Mouse (Mus musculus) granulocyte monocyte progenitor cell, adult 5-6 weeks (primary cell): ENCODE data around the gene Ptcd2. TPM values are rescaled to one million over a fixed set of nuclear protein-coding genes. Genes with fewer than 3 reads are reported as not detected.

Experiments used
- ATAC-seq: replicated peaks from 2 replicates; pipeline ENCODE4 v1.8.0; 2016; ENCODE audit warnings: mild to moderate bottlenecking, moderate TSS enrichment, inconsistent platforms; ENCODE audit not compliant: poor library complexity, severe bottlenecking
- total RNA-seq, 2 experiments: library from RNA; stranded (forward) in 1 of 2; stranded (reverse) in 1 of 2; fragments of 200-712, 200-1000 nt in 1 of 2; fragments of >200 nt in 1 of 2; fragmentation: Nextera tagmentation in 1 of 2; gene quantifications; 2 replicates each; pipeline ENCODE4 v1.2.3; 2014 to 2017

The Ptcd2 gene
- 49.8 and 58.1 TPM in 2 replicates for total RNA-seq (2014; fragmentation: Nextera tagmentation)
- 55.8 and 65.4 TPM in 2 replicates for total RNA-seq (2017)

GRCm38 (mm10) chr13:99344599-99345575 is at the start of gene Ptcd2, which contains the start of gene Mrps27:
Gene Ptcd2, minus strand, starts transcription at chr13:99344705.
Gene Mrps27, plus strand, starts transcription at chr13:99344786.
- ATAC-seq, result peak; percentile 100

- ATAC-seq, result peak; percentile 90
Observed at GRCm38 (mm10) chr13:99393128-99393527, 48.6 kb upstream of the Ptcd2 start.

GRCm38 (mm10) chr13:99391417-99391816 is 46.9 kb upstream of the Ptcd2 start:
- no peak for ATAC-seq

DNA sequence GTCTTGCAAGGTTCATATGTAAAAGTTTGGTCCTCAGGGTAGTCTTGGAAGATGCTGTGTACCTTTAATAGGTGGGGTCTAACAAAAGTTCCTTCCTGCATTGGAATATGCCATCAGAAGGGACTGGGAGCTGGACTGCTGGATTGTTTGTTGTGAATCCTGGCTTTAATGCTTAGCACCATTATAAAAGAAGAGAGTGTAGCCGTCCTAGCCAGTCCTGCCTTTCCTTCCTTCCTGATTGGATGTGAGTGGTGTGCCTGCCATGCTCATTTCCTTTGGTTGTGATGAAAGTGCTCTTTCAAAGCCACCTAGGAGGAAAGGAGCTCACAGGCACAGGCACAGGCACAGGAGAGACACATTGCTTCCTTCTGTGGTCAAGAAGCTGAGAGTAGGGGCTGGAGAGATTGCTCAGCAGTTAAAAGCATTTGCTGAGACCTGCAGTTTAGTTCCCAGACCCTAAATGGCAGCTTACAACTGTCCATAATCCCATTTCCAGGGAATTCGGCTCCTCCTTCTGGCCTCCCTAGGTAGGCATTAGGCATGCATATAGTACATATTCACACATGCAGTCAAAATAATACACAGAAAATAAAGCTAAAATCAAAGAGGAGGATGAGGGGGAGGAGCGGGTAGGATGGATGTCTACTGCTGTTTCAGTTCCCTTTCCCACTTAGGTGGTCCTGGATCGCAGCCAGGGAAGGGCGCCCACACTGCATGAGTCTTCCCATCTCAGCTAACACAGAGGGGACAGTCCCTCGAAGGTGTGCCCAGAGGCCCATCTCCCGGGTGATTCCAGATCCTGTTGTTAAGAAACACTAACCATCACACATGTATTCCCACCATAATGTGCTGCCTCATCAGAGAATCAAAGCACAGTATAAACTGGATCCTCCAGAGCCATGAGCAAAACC is 43.7 kb upstream of the Ptcd2 start:
- ATAC-seq, result peak; percentile 62

GRCm38 (mm10) chr13:99386341-99386740 is 41.8 kb upstream of the Ptcd2 start:
- ATAC-seq, result no peak

- ATAC-seq, result no peak
Observed at GRCm38 (mm10) chr13:99385911-99386310, 41.4 kb upstream of the Ptcd2 start.

GRCm38 (mm10) chr13:99384555-99385203 is 40.2 kb upstream of the Ptcd2 start:
- ATAC-seq, result no peak

GRCm38 (mm10) chr13:99382373-99382772 is 37.9 kb upstream of the Ptcd2 start:
- ATAC-seq, result no peak

- ATAC-seq, result no peak
Observed at GRCm38 (mm10) chr13:99378223-99378622, 33.7 kb upstream of the Ptcd2 start.

DNA sequence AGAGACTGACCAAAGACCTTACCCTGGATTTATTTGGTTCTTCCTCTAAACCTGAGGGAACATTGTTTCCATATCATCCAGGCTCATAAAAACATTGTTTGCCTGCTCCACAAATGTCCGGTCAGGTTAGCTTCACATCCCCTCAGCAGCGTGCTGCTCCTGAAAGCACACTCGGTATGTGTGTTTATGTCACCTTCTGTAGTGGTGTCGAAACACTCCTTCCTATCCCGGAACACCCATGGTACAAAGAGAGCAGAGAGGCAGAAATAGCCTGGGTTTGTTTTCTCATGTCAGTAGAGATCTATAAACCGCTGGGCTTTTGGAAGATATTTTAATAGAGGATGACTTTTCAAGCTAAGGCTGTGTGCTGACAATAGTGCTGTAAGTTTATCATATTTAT is 32.5 kb upstream of the Ptcd2 start:
- ATAC-seq, result no peak

DNA sequence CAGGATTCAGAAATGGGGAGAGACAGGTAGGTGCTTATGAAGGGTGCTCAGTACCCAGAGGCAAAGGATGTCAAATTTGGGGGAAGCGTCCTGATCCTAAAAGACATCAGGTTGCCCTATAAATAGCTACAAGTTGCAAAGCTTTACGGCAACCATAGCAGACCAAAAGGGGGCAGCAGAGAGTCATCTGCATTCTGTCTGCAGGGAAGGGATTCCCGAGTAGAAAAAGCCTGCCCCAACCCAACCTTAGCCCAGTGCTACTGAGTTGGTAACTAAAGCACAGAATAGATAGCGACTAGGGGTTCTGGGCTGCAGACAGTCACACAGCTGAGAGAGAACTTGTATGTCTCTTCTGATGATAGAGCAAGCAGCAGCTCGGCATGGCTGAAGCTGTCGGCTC is 31.0 kb upstream of the Ptcd2 start:
- ATAC-seq, result peak; percentile 67

DNA sequence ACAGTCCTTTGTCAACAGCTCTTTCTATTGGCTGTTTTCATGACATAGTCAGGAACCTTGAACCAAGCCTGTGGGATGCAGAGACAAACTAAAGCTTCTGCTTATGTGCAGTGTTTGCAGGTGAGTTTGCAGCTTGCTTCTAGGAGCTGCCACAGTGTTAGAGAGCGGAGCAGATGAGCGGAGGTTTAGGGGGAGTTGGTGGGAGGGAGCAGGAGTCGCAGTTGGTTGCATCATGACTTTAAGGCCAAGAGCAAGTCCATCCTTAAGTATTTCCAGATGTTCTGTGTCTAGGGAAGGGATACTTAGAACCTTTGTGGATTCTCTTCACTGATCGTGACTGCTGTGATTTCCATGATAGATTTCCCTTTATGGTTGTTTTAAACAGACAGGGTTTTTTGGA is 29.7 kb upstream of the Ptcd2 start:
- ATAC-seq, result no peak

DNA sequence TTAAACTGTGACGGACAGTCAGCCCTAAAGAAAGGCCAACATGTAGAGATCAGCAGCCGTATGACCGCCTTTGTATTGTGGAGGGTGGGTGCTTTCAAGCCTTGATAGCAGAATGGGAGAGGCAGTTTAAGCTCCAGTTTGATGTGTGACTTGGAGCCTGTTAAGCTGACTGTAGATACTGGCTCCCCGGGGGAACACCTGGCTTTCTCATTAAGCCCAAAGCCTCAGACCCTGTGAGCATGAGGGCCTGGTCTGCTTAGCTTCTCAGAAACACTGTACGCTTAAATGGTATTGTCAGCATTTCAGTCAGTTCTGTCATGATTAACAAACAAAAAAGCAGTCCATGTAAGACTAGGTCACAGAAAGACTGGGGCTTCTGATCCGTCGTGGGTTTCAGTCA is 29.2 kb upstream of the Ptcd2 start:
- ATAC-seq, result no peak

GRCm38 (mm10) chr13:99371285-99371684 is 26.8 kb upstream of the Ptcd2 start:
- no peak for ATAC-seq

GRCm38 (mm10) chr13:99369103-99369502 is 24.6 kb upstream of the Ptcd2 start:
- no peak for ATAC-seq

- no peak for ATAC-seq
Observed at GRCm38 (mm10) chr13:99367554-99368174, 23.2 kb upstream of the Ptcd2 start.

- ATAC-seq, result no peak
Observed at GRCm38 (mm10) chr13:99366422-99367175, 22.1 kb upstream of the Ptcd2 start.

DNA sequence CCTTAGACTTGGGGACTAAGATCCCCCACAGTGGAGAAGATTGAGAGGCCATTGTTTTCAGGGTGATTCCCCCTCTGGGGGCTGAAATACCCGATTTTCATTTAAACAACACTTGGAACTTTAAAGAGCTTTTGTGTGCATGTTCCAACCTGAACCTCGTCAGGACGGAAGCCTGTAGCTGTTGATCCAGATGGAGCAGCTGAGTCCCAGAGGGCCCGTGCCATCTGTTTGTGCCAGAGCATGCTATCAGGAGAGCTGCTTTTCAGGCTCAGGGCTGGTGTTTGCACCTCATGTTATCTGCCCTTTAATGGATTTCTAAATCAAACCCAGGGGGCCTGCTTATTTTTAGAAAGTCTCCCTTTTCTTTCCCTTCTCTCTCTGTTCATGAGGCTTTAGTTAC is 19.4 kb upstream of the Ptcd2 start:
- no peak for ATAC-seq

DNA sequence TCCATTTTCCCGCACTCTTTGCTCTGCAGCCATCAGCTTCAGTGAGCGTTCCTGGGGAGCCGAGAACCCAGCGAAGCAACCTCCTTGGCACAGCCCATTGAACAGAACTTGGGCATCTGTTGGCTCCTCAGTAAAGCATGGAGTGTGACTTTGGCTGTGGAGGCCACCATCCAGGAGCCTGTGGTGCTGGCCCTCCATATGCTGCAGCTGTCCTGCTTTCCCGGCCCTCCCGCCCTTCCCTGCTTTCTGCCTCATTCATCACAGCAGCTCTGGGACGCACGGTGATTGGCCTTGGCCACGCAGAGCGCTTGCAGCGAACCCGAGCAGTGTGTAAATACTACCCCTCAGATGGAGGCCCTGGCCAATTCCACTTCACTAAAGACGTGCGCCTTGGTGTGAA is 14.4 kb upstream of the Ptcd2 start:
- ATAC-seq, result no peak
